Mouse (Mus musculus): Measurements from ENCODE around the gene Elmo1.

DNA sequence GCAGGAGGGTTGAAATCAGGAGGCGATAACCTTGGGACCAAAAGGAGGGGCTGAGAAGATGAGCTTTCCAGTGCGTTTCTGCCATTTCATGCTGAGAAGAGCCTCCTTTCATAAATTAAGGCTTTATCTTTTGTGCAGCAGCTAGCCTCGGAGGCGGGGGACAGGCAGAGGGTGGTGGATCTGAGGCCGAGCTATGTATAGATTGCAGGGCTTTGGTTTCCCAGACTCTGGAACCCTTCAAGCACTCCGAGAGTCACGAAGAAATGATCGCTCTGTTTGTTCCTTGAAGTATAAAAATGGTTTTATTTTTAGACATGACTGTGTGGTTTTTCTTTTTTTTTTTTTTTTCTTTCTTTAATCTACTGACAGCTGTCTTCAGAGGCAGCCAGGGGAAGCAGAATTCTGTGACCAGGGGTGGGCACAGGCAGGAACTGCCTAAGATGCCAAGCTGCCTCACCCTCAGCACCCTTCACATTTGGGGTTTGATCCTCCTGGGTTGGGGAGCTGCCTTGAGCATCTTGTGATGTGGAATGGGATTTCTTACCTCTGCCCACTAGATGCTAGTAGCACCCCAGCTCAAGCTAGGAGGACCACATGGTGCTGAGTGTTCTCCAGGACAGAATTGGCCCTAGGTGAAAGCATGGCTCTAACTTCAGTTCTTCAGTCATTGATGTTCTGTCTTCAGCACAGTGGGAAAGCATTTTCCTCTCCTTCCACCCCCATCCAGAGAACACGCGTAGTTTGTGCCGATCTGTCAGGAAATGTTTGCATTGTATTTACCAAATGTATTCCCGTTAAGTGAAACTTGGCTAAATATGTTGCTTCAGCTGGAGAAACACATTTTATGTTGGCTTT, 448.0 kb downstream of the Elmo1 start:
- TF ChIP-seq CTCF (IDR thresholded peaks at IDR 0.05; ENCODE audit: low read depth, low read length) (no peak), GATA1 (IDR thresholded peaks at IDR 0.05; ENCODE audit: borderline replicate concordance, low read length) (no peak), POLR2AphosphoS5 (IDR thresholded peaks at IDR 0.05; ENCODE audit: insufficient replicate concordance, low read depth, low read length) (no peak)
